Mouse (Mus musculus) cerebellum, adult 11 months (tissue): ENCODE measurements at regions not wholly inside any gene's neighbourhood (a gene's known extent, or its start where the extent isn't known, plus 50 kb on each side); places are given as distances from the start of the nearest gene placed in this dataset.
"Not testable (repeated sequence)": the region's sequence is repeated elsewhere in the genome, so short reads cannot be mapped to it uniquely, and the experiment has no call there.

Experiments
- DNase-seq: peaks from one replicate; pipeline ENCODE4 v3.0.0; 2022

DNA sequence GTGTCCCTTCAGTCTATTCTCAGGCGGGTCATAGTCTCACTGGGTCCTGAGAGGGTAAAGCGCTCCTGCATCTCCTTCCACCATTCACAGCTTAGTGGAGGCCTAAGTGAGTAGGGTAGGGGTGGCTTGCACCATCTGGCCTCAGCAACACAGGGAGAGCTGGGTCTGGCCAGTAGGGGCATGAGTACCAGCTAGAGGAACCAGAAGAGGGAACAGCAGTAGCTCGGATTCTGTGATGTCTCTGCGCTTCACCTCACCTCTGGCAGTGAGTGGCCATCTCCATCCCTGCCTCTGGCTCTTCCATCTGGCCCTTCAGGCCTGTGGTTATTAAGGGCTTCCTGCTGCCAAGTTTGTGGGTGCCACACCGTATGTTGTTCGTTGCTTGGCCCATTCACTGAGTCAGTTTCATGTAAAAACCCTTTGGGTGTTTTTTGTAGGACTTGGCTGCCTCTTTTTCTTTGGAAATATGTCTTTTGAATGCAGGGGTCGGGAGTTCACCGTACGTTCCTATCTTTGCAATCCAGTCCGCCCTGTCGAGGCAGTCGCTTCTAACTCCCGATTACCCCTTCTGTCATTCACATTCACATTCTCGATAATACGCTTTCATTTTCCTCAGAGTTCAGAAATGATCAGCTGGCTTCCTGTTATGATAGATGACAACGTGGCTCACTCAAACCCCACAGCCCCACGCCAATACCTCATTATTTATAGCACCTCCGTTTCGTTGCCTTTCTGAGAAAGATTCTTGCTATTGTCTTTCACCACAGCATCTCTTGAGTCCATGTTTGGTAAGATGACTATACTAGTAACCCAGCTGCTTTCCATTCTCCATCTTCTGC, 99.4 kb upstream of the Mrps10 start:
- DNase-seq: no peak

DNA sequence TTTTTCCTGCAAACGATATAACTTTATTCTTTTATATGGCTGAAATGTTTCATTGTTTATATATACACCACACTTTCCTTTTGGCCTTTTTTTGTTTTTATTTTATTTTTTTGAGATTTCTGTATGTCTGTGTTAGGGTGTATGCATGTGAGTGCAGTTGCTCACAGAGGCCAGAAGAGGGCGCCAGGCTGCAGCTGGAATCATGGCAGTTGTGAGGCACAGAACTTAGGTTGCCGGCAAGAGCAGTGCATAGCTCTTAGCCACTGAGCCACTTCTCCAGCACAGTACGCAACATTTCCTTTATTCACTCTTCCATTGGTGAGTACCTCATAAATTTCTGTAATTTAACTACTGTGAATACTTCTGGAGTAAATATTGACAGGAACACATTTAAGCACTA, 100.8 kb upstream of the Mrps10 start:
- DNase-seq: no peak

DNA sequence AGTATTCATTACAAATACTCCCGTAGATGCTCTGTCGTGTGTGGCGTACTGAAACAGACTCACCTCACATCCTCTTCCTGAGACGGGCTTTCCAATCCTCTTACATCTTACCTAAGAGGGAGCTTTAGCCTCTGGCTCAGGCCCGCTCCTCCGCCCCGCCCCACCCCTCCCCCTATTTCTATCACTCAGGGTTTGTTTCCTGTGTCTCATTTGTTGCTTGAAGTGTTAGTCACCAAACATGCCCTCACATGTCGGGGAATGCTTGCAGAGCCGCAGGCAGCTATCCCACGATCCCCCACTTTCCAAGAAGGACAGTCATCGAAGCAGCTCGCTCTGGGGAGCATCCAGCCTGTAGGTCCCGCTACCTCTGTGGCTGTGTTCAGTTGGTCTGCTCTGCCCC, 101.6 kb upstream of the Mrps10 start:
- no peak for DNase-seq

DNA sequence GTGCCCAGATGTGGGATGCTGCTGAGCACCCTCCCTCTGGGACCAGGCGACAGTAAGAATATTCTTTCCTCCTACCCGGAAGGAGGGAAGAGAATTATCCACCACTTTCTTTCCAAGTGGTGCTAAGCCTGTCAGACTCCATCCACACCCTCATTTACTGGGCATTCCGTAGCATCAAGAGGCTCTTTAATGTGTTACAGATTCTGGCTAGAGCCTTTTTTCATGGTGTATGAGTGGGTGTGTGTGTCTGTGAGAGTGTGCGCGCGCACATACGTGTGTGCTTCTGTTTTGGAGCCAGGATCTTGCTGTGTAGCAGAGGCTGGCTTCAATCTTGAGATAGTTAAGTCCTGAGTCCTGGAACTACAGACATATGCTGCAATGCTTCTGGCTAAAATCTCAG, 102.4 kb upstream of the Mrps10 start:
- no peak for DNase-seq

DNA sequence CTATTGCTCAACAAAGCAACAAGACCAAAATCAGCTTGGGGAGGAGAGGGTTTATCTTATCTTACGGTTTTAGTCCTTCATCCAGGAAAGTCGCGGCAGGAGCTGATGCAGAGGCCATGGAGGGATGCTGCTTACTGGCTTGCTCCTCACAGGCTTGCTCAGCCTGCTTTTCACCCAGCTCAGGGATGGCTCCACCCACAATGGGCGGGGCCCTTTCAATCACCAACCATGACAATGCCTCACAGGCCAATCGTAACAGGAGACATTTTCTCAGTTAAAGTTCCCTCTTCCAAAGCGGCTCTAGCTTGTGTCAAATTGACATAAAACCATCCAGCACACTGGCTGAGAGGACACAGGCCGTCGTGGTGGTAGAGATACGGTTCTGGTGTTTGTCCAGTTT, 105.7 kb upstream of the Mrps10 start:
- DNase-seq: no peak

DNA sequence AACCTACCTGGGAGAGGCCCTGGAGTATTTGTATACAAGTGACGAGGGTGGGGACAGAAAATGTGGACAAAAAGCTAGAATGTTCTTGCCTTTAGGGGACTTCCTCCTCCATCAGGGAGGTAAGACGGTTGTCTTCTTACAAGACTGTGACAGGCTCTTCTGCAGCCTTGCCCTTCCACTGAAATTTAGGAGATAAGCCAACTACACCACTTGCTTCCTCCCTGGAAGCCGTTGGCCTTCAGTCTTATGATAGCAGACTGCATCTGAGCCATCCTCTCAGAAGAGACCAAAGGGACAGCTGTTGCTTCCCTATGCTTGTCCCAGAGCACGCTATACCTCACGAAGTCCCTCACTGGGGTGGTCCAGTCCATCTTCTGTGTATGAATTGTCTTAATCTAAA, 106.5 kb upstream of the Mrps10 start:
- DNase-seq: no peak

DNA sequence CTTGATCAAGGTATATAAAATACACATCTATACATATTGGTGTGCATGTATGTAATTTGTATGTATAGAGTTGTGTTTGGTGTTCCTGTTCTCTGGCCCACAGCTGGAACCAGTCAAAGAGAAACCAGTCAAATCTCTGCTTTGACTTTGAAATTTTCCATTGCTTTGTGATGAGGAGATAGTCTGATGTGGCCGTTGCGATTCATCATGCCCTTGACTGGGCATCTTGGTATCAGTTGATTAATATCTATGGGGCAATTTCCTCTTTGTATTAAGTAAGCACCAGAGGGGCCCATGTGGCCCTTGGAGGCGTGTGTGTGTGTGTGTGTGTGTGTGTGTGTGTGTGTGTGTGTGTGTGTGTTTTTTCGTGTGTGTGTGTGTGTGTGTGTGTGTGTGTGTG, 107.7 kb upstream of the Mrps10 start:
- no peak for DNase-seq

DNA sequence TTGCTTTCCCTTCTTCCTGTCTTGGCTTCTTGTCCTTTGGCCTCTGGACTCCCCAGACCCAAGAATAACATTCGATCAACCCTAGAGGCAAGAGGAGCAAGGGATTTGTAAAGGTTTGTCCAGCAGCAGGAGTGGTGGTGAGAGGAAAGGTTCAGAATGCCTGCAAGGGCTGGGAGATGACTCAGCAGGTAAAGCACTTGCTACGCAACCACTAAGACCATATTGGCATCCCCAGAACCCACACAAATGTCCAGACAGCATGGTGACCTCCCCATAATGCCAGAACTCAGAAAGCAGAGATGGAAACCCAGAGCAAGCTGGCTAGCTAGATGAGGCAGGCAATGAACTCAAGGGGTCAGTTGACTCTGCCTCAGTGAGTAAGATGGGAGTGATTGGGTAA, 110.4 kb upstream of the Mrps10 start:
- DNase-seq: no peak

DNA sequence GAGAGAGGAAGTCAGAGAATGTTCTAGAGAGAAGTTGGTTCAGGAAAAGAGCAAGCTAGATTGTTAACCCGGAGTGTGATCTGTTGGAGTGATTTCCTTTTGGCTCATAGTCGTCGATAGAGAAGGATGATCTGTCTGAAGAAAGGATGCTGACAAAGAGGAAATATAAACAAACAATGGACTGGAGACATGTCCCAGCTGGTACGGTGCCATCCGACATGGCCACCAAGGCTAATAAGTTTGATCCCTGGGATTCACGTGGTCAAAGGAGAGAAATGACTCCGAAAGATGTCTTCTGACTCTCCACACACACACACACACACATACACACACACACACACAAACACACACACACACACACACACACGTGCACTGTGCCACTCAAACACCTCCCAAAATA, 113.5 kb upstream of the Mrps10 start:
- DNase-seq: no peak

DNA sequence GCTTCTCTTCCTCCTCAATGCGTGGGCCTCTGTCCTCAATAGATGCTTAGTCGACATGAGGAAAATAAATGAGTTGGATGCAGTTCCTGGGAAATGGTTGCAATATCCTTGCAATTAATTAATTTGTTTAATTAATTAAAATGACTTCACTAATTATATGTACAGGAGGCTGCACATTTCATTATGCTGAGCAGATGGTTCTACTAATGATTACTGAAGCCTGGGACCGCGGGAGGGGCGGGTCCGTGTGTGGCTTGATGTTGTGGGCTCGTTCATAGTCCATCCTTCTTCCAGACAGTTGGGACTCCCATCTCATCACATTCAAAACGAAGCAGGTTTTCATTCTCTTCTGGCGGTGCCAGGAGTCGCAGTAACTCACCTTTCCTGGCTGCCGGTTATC, 114.7 kb upstream of the Mrps10 start:
- no peak for DNase-seq

DNA sequence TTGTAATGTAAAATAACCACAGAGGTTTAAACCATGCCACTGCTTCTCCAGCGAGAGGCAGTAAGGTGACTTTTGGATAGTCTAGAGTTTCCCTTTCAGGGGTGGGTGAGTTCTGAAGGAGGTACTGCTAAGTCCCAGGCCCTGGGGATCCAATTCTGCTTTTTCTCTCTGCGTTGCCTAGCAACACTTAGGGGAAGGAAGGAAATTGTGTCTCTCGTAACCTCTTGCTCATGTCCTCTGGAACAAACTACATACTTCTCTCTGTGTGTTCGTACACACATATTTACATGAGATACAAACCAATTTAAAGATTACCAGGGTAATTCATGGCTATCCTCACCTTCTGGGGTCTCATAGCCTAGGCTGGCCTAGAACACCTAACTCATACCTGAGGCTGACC, 118.7 kb upstream of the Mrps10 start:
- no peak for DNase-seq

DNA sequence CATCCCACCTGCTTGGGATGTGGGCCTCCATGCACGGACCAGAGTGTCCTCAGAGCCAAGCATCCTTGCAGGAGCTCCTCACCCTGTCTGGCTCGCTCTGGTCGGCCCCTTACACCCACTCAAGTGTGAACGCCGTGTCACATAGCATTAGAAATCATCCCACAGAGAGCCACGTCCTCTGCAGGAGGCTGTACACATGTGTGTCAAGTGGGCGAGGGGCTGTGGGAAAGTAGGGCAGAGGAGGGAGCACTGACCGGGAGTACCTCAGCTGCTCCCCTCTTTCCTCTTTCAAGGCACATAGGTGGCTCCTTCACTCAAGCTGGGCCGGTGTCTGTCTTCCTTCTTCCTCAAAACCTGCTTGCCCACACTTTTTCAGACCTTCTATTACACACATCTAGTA, 119.5 kb upstream of the Mrps10 start:
- no peak for DNase-seq

DNA sequence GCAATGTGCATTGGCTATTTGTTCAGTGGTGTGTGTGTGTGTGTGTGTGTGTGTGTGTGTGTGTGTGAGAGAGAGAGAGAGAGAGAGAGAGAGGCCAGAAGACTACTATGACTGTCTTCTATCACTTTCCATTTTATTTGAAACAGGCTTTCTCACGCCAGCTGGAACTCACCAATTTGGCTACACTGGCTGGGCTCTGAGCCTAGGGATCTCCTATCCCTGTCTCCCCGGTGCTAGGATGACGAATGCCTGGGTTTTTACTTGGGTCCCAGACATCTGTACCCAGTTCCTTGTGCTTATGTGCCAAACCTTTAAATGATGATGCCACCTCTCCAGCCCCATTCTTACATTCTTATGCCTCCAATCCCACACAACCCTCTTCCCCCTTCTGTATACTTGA, 120.6 kb upstream of the Mrps10 start:
- DNase-seq: no peak

DNA sequence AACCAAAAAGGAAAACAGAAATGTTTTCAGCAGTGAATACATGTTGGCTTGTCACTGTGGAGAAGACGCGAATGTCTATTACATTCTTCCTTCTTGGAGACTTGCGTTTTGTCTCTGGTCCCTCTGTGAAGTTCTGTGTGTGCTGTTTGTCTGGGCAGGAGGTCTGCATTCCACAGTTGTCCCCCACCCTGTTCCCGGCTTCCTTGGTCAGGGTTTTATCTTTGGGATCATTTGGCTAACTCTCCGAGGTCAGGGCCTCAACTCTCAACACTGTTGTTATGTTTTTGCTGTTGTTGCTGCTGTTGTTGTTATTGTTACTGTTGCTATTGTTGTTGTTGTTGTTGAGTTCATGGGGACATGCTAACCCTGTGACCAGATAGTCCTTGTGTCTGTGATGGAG, 121.2 kb upstream of the Mrps10 start:
- no peak for DNase-seq

DNA sequence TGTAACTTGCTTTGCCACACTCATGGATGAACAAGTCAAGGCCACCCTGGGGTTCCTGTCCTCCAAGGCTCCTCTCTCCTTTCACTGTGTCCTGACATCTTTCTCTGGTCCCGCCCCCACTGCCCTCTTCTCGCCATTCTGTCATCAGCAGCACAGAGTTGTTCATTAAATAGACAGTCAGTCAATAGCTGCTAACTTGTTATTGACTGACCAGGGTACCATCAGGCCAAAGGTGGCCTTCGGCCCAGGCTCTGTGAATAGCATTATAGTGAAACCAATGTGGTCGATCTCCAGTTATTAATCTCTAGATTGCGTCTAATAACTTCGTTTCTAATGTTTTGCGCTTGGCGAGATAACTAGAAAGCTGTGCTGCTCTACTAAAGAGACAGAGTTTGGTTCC, 122.1 kb upstream of the Mrps10 start:
- DNase-seq: no peak

DNA sequence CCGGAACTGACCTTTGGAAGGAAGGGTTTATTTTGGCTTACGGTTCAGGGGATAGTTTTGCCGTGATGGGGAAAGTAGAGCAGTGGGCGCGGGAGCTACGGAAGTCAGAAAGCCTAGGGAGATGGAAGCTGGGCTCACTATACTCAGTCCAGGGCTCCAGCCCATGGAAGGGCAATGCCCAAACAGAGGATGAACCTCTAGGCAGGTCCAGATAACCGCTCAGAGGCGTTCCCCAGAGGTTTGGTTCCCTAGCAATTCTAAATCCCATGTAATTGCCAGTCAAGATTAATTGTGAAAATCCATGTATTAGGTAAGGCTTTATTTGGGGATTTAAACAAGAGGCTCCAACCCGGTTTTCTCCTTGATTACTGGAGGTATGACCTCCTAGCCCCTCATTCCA, 123.1 kb upstream of the Mrps10 start:
- DNase-seq: no peak

DNA sequence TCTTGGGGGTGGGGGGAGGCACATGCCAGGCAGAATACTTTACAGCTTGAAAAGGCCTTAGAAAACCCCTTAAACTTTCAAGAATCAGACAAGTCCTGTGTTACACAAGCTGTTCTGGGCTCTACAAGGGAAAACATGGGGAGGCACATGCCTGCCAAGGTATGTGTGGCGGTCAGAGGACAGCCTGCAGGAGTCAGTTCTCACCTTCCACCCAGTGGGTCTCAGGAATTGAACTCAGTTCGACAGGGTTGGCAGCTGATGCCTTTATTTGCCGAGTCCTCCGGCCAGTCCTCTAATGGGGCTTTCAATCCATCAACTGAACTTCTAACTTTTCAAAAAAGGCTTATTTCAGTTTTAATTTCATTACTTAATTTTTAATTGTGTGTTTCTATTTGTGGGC, 129.6 kb upstream of the Mrps10 start:
- no peak for DNase-seq

DNA sequence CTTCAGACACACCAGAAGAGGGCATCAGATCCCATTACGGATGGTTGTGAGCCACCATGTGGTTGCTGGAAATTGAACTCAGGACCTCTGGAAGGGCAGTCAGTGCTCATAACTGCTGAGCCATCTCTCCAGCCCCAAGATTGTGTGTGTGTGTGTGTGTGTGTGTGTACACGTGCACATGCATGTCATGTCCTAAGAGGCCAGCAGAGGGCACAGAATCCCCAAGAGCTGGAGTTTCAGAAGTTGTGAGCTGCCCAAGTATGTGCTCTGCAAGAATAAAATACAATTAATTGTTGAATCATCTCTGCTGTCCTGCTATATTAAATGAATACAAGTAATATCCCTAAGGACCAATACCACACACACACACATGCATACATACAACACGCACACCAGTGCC, 130.8 kb upstream of the Mrps10 start:
- DNase-seq: not testable (repeated sequence)

DNA sequence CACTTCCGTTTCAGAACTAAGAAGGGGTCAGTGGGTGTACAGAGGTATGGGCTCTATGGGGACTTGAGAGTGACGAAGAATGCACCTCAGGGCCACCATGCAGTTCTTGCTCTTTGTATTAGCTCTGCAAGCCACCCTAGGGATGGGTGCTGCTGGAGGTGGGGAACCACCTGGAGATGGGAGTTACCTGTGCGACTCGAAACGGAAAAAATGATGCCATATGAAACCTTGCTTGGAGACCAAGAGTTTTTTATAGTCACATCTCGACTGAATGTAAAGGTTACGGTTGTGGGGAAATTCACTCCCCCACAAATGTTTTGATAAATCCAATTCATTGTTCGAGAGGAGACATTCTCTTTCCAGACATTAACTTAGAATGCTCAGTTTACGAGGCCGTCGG, 134.3 kb upstream of the Mrps10 start:
- DNase-seq: no peak

DNA sequence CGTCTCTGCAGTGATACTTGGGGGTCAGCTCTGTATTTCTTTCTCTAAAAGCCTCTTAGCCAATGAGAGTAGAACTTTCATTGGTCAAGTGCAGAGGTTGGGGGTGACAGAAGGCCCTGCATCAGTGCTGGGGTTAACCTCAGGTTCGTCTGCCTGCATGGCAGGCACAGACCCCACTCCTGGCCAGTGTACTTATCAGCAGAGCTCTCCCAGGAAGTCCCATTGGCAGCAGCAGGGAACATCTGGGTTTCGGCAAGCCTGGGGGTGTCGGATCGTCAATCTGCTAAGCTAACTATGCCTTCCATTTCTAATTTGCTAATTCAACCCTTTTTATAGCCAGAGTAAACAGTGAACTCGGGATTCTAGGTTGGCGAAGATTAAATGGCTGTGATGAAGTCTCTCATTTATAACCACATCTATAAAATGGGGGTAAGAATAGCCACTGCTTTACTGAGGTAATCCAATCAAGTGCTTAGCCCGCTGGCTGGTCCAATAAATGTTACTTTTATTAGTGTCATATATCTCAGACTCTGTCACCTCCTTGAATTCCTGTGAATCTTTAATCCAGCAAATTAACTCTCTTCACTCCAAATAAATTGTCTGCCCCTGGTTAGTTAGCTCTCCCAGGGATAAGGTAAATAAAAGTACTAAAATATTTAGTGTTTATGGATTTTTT, 135.5 kb upstream of the Mrps10 start:
- DNase-seq: no peak

DNA sequence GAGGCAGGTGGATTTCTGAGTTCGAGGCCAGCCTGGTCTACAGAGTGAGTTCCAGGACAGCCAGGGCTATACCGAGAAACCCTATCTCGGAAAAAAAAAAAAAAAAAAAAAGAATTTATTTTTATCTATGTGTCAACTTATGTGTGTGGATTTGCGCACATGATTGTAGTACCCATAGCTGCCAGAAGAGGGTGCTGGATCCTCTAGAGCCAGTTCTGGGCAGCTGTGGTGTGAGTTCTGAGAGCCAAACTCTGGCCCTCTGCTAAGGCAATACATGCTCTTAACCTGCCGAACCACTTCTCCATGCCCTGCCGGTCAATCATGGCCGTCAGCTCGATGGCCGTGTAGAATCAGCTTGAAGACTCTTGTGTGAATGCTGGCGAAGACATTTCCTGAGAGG, 138.0 kb upstream of the Mrps10 start:
- no peak for DNase-seq

DNA sequence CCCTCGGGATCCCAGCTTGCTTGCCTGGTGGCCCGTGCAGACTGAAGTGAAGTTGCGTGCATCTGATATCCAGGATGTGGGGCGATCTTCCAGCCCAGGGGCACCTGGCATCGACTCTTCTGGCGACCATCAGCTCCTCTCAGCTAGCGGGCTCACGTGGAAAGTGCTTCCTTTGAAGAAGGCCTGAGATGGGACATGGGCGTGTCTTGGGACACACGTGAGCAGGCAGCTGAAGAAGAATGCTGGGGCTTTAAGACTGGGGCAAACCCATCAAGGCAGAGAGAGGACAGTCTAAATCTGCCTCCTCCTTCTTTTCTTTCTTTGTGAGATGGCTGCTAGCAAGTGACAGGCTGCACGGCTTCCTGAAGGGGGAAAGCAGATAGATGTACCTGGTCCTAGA, 142.3 kb upstream of the Mrps10 start:
- DNase-seq: no peak

DNA sequence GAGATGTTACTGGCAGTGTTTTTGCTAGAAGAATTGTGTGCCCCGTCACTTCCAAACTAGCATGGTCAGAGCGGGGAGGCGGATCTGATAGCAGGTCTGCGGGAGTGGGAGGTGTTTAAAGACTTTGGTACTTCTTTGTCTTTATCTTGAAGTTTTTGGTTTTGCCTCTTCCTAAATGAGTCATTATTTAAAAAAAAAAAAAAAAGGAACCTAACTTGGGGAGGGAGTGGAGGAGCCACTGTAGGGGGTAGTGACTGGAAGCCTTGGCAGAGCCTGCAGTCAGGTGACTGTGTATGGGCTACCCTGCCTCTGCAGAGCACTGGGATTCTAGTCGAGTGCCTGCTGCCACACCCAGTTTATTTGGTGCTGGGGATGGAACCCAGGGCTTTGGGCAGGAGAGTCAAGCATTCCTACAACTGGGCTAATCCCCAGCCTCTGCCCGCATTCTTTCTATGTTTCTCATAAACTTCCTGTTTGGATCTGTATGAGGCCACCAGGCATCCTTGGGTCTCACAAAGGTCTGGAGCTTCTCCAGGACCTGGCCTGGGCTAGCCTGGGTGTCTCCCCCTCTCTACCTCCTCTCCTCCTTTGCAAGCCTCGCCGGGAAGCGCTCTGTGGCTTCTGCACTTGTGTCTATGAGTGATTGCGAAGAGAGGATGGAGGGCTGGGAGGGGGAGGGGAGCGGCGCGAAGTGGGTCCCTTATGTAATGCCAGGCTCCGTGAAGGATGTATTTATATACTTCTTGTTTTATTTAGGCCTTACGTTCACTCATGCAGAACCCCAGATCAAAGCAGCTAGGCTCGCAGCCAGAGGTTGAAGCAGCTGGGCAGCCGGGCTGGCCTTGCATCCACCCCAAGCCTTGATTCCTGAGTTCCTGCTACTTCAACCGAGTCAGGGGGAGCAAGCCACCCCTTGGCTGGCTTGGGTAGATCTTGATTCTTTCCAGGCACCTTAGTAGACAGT, 143.1 kb upstream of the Mrps10 start:
- no peak for DNase-seq
